Mouse (Mus musculus) embryo, embryonic 10.5 days (tissue): ENCODE measurements around the gene Arhgef6.

ENCODE experiments used
- DNase-seq: peaks from one replicate; pipeline ENCODE4 v3.0.0-alpha.2; 2015; ENCODE audit warnings: low spot score

Arhgef6 gene

DNA sequence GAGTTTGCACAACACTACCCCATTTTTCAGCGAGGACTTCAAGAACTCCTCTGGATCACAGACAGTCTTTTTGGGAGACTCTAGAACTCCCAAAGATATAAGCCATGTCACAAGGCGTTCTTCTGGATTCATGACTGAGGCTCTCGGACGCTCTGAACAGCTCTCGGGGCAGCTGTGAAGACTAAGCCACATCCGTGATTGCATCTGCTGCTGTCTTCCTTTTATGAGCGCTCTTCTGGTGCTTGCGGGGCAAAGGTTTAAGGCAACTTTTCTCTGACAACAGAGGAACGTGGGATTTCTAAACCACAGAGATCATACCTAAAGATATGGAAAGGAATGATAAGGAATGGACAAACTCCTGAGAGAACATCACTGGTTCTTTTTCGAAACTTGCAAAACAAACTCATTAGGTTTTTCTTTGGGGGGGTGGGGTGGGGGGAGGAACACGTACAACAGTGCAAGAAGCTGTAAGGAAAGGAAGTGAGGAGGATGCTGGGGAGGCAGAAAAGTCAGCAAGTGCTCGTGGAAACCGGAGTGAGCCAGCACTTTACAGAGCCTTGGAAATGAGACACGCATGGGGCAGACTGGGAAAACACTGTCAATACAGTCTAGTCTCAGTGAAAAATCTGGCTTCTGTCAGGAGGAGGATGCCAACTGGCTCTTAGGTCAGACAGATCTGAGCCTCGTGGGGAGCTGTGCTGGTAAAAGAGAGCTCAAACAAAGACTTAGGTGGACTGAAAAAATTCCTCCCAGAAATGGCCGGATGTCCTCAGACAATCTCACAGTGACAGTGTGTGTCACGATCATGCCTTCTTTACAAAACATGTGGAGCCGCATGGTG lies at the start of gene Arhgef6:
TSS of gene Arhgef6 (minus strand) at position 359 of the 841 bp plus-strand sequence.
- DNase-seq = no peak

DNA sequence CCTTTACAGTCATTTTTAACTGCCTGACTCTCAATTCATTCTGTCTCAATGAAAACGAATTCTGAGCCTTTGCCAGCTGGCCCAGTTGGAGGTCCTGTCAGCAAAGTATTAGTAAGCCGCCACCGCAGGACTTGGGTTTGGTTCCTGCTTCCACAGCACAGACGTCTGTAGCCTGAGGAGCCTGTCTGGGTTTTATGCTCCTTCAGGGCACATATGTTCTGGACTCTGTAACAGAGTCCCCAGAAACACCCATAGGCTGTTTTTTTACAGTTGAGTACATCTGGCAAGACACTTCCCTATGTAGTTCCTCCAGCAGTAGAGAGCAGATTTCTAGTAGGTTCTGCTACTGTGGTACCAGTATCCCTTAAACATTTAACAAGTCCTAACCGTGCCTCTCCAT lies 42.4 kb upstream of the Arhgef6 start:
- no peak for DNase-seq

DNA sequence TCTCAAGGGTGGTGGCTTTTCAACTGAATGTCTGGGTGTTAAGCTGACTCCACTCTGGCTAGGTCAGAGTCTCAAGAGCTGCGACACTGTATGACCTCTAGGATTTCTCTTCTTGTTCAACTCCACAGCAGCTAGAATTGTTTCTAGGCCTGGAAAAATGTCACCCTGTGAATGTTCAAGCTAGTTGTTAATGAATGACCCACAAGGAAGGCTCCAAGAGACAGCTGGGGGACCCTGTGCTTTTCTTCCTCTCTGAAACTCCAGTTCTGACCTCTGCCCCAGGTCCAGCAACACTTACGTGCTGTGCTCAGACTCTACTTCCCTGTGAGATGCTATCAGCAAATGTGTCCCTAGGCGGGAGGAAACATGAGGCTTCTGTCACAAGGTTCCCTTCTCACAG lies 40.0 kb upstream of the Arhgef6 start:
- DNase-seq = no peak

DNA sequence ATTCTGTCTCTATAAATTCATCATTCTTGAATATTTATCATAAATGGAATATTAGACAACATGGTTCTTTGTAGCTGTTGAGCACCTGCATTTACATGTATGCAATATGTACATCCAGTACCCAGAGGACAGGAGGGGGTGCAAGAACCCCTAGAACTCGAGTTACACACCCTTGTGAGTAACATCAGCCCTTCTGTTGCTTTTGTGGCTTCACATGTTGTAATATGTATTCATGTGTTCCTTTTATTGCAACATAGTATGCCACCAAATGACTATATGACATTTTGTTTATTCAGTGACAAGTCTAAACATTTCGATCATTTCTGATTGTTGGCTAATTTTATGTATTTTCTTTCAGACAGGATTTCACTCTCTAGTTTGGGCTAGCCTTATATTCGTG lies 38.6 kb upstream of the Arhgef6 start:
- DNase-seq = no peak

DNA sequence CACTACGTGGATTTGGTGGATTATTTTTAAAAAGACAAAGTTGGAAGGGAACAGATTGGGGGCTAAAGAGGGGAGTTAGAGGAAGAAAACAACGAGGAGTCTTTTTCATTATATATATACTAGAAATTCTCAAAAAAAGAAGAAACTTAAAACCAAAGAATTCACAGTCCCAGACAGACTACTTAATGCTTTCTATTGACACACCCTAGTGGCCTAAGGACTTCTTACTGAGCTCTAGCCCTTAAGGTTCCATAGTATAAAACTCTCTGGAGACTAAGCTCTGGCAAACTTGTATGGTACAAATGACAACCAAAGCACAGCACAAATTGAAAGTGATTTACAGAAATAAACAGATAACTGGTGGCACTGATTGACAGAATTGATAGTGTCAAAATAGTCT lies 35.5 kb upstream of the Arhgef6 start:
- no peak for DNase-seq

DNA sequence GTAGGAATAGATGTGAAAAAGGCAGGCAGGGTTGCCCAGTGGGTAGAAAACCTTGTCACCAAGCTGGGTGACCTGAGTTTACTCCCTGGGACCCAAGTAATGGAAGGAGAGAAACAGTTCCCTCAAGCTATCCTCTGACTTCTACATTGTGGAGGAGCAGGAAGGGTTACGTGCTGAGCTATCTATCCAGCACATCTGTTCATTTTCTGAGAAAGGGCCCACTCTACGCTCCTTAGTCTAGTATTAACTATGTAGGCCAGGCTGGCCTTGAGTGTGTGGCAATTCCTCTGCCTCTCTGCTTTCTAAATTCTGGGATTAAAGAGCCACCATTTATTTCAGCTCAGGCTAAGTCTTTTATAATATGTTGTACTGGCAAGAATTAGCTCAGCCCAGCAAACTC lies 35.0 kb upstream of the Arhgef6 start:
- DNase-seq = no peak

DNA sequence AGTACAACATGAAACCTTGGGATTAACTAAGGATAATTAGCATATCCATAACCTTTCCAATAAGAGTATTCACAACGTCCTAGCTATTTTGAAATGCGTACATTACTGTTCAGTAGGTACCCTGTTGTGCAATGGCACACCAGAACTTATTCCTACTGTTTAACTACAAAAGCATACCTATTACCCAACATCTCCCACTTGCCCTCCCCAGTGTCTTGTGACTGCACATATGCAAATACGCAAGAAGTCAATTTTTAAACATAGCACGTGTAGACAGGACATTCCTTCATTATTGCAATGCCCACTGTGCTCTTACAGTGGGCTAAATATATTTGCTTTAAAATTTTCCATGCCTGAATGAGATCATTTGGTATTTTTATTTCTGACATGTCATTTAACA lies 34.4 kb upstream of the Arhgef6 start:
- DNase-seq = no peak

DNA sequence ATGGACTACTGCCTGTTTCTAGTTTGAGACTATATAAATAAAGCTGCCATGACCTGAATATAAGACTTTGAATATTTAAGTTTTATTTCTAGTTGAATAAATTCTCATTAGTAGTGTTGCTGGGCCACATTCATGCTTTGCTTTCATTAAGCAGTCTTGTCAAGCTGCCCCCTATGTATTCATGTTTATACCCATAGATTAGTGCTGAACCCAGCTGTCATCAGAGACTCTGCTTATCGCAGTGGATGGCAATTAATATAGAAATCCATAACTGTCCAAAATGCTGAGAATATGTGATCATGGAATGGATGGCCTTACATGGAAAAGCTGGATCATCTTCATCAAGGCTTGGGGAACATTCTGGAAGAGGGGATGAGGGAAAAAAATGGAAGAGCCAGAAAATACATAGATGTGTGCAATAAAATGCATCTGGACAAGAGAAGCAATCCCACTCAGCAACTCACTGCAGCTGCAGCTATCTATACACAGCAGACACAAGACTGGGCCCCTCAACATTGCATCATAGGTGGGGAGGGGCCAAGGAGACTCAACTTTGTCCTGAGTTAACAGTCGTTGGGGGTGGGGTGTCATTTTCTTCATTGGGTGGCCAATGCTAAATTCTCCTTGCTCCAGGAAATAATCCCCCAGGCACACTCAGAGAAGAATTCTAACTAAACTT lies 26.5 kb upstream of the Arhgef6 start:
- DNase-seq = no peak

DNA sequence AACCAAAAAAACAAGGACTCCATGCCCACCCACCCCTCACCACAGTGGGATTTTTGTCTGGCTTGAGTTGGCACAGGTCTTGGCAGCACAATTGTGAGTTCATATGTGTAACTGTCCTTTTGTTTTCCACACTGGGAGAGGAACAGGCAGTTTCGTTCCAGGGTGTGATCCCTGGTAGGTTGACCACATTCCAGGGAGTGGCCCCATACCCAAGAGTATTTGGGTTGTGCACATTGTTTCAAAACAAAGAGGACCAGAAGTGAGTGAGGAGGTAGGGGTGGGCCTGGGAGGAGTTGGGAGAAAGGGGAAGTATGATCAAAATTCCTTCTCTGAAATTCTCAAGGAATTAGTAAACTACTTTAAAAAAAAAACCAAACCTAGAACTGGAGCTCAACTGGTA lies 20.8 kb upstream of the Arhgef6 start:
- no peak for DNase-seq

DNA sequence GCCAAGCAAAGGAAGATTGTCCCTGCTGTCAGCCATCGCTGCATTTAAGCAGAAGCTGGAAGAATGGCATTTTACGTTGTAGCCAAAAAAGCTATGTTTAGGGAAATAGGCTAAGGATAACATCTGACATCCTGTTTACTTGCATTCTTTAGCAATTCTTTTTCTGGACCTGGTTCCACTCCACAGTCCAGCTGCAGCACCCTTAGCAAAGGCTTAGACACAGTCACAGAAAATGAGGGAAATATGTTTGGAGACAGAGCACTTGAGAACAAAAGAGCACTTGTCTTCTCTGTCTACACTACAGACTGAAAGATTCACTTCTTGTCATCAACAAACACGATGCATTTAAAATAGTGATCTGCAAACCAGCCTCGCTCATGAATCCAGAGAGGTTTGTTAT lies 691 bp upstream of the Arhgef6 start:
- no peak for DNase-seq

DNA sequence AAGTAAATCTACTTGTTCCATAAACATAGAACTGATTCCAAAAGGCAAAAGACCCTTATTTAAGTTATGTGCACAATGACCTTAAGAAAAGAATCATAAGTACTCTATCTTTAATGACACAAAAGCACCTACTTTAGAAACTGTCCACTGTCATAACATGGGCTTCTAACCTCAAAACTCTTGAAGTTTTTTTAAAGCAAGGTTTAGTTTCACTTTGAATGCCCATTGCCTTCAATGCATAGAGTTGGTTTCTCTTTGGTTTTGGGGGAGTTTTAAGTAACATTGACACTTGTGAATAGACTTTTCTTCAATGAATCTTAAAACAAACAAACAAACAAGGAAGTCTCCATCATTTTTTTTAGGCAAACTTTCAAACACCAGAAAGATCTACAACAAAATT lies 947 bp downstream of the Arhgef6 start:
- no peak for DNase-seq

DNA sequence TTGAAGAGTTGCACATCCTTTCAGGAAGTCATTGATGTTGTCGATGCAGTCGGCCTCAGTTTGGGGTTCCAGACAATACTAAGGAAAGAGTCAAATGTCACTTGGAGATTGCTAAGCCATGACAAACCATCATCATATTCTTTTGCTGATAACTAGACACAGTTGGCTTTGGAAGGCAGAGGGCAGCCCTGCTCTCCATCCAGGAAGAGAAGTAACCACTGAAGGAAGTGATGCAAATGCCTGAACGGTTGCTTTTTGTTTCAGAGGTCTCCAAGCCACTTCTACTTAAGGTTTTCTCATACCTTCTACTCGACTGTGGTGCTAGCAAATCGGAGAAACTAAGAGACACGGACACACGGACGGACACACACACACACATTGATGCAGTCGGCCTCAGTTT lies 1.6 kb downstream of the Arhgef6 start:
- DNase-seq = no peak

DNA sequence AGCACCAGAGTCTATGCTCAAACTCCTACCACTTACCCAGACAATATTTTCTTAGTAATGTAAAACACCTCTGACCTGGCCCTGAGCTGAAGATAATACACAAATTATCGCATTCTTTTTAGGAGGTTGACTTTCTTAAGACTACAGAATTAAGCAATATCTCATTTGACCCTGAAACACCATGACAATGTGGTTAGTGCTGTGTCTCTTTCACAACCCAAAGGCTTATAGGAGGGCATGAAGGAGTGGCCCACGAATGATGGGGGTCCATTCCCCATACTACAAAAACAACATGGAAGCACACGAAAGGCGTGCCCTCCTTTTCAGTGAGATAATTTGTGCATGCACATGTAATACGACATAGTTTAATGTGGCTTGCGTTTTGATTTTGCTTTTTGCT lies 3.2 kb downstream of the Arhgef6 start:
- no peak for DNase-seq

DNA sequence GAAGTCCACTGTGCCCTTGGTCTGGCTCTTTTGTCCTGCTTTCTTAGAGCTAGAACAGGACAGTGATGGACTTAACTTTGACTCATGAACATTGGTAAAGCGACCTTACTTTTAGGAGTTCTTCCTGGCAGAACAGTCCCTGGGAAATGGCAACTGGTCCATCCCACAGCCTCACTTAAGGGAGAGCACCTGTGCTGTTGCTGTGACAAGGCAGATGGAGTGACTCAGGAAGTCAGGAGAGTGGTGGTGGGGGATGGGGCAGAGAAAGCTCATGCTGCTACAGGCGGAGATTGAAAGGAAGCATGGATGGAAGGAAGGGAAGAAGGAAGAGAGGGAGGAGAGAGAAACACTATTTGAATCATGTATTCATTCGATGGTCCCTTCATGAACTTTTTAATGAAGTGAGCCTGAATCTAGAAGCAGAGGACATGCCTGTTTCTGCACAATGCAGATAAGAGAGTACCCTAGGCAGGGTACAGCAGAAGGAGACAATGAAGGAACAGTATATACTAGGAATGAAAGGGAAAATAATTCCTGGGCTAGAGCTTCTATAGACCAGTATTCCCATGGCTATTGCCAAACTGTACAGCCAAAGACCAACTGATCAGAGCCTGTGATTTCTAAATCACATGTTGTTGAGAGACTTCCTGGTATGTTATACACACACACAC lies 10.7 kb downstream of the Arhgef6 start:
- DNase-seq = no peak

DNA sequence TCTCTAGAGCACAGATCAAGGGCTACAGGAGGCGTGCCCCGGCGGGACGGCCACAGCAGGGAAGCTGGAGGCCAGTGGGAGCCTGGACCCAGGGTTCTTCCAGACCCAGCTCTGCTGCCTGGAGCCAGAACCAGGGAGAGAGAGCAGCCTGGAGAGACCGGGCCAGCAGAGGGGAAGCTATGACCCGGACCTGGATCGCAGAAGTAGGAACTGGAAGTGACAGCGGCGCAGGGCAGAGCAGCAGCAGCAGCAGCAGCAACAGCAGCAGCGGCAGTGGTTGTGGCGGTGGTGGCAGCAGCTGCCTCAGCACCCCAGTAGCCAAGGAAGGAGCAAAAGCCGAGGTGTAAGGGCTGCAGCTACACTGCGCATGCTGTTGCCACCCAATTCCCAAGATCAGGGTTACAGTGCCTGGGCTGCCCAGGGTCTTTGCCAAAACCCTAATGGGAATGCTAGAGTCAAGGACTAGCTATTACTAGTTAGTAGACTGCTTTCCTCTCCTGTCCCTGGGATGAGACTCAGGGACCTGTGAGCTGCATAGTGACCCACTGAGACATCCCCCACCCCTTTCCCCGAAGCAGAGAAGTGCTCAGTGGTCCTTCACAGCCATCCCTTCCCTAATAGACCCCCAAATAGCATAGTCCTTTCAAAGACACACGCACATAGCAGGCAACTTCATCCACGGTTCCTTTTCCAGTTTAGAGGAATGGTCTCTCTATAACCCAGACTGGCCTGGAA lies 11.9 kb downstream of the Arhgef6 start:
- peak; percentile 15 for DNase-seq

DNA sequence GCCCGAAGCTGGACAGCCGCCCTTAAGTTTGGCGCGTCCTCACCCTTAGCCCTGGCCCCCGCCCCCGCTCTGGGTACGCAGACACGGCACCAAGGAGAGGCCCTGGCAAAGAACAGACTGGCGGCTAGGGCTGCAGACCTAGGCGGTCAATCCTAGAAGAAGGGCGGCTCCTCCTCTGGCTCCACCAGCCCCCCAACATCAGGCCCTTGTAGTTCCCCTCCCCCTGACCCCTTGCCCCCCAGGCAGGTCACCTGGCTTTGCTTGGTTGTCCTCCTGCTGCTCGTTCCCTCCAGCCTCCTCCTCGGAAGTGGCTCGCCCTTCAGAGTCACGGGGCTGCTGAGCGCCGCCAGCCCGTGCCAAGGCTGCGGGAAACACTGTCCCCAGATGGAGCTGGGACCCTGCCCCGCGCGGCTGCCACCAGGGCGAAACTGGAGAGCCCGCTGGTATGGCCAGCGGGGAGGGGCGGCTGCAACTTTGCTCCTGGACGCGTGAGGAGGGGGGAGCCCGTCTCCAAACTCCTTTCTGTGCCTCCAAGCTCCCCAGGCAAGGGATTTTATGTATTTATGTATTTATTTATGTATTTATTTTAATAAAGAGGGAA lies 12.6 kb downstream of the Arhgef6 start:
- DNase-seq = no peak

DNA sequence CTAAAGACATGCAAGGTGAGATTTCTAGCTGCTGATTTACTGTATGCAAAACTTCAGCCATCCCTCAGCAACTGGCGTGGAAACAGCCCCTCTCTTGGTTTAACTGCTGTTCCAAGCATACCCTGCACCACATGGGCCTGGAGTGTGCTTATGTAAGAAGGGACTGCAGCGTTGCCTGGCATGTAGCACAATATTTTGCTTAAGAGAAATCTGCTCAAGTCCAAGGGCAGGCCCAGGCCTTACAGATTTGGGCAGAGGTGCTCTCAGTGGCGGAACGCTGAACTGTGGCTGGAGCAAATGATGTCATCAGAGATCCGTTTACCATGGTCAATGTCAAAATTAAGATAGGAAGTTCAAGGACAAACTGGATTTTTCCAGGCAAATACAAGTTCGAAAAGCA lies 13.6 kb downstream of the Arhgef6 start:
- no peak for DNase-seq

DNA sequence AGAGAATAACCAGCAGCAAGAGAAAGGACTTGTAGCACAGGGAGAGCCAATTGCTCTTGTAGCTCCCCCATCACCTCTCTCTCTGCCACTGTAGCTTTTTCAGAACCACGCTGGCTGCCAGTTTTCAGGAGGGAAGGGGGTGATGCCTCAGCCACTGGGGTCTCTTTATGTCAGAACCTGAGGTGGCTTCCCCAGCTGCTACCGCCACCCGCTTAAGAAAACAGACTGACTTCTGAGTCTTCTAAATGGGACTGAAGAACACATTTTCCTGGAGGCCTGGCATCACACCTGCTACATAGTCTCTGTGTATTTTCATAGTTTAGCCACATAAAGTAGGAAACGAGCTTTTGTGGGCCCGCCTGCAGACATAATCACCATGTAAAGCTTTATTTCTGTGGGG lies 26.5 kb downstream of the Arhgef6 start:
- no peak for DNase-seq

DNA sequence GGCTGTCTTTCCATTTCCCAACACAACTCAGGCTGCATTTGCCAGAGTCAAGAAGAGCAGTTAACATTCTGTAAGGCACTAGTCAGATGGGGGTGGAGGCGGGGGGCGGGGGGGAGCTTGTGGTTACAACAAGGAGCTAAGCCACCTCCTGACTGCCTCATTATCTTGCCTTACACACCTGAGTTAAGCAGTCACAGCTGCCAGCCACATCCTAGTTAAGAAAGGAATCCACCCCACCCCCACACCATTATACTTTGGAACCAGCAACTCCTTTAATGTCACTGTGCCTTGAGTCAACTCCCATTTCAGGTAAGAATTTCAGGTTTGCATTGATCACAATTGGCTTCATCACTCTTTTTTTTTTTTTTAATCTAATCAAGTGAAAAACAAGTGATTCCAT lies 28.5 kb downstream of the Arhgef6 start:
- DNase-seq = no peak

DNA sequence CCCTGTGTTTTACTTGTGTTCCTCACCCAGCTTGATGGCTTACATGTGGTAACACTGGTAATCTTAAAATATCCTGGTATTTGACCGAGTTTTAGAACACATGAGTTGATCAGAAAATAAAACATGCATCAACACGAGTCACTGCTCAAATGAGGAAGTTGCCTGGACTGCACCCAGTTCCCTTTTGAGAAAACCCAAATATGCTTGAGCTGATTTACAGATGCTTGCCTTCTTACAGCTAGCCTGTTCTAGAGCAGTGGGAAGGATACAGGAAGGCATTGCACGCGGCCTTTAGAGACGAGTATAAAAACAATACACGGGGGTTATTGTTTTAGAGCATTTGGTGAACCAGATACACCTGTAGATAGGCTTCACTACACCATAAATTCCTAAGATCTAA lies 31.8 kb downstream of the Arhgef6 start:
- no peak for DNase-seq

DNA sequence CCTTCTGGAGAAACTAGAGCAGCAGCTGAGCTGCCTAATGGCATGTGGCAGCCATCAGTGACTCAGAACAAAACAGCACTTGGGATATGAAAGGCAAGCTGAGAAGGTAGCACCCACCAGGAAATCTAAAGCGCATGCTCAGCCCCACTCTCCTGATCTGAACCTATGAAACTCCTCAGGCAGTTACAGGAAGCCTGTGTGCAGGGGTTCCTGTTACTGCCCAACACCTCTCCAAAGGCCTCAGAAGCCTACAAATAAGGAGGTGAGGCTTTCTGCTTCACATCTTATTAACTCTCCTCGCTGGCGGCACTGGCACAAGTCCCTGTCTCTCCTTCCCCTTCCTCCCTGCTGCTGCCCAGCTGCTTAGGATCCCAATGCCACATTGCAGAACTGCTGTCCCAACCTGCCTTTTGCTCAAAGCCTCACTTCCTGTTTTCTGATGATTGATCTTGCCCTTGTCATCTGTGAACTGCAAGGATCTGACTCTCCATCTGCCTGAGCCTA lies 33.7 kb downstream of the Arhgef6 start:
- DNase-seq = no peak
